Mouse (Mus musculus) liver, embryonic 14.5 days (tissue): Measurements from ENCODE around the gene Lrwd1.

Source experiments
- CTCF ChIP-seq: IDR thresholded peaks from 2 replicates; pipeline ENCODE4 v1.5.1; 2016; ENCODE audit warnings: antibody characterized with exemption, low read depth, control low read depth
- EP300 ChIP-seq: IDR thresholded peaks from 2 replicates; pipeline ENCODE4 v1.6.1; 2016; ENCODE audit warnings: antibody characterized with exemption, low read depth

- TF ChIP-seq EP300 (no peak), CTCF (no peak)
These were observed 45.3 kb upstream of the Lrwd1 start for GRCm38 (mm10) chr5:136181197-136181596.
